Mouse (Mus musculus) brain, embryonic 14.5 days (tissue): Measurements from ENCODE around the gene Fam71e1.

Source experiments
- CTCF ChIP-seq: fragments of 200-500 bp; IDR thresholded peaks from 2 replicates; pipeline ENCODE4 v1.5.1; 2012; ENCODE audit warnings: inconsistent platforms, mild to moderate bottlenecking, moderate library complexity, borderline replicate concordance; ENCODE audit not compliant: insufficient read depth, insufficient read length; ENCODE audit errors: extremely low read depth
- POLR2A ChIP-seq: fragments of 200-500 bp; IDR thresholded peaks from 2 replicates; pipeline ENCODE4 v1.6.1; 2012; ENCODE audit warnings: mild to moderate bottlenecking, inconsistent platforms, borderline replicate concordance; ENCODE audit not compliant: poor library complexity, insufficient read depth, insufficient read length, severe bottlenecking; ENCODE audit errors: extremely low read depth

GRCm38 (mm10) chr7:44461503-44462217 is 34.7 kb upstream of the Fam71e1 start:
- TF ChIP-seq CTCF (no peak), POLR2A (no peak)
